Mouse (Mus musculus): ENCODE measurements around the gene Grasp.

GRCm38 (mm10) chr15:101176284-101176680 is 47.7 kb upstream of the Grasp start:
- TF ChIP-seq CTCF (IDR thresholded peaks at IDR 0.05; ENCODE audit: control insufficient read depth, insufficient read depth, insufficient read length) = no peak
- TF ChIP-seq MAX (IDR thresholded peaks at IDR 0.05) = no peak
- no peak for TF ChIP-seq MYOD1 (IDR thresholded peaks at IDR 0.05; ENCODE audit: control insufficient read depth, insufficient read length, low read depth)
- TF ChIP-seq USF1 (IDR thresholded peaks at IDR 0.05; ENCODE audit: low read depth) = no peak
- no peak for TF ChIP-seq MYOG (IDR thresholded peaks at IDR 0.05; ENCODE audit: control insufficient read depth, extremely low read depth, insufficient read length)
- no peak for TF ChIP-seq FOSL1 (IDR thresholded peaks at IDR 0.05; ENCODE audit: insufficient read depth, low read length, poor library complexity, severe bottlenecking)
- TF ChIP-seq CEBPB (IDR thresholded peaks at IDR 0.05; ENCODE audit: low read depth) = no peak
